Mouse (Mus musculus): ENCODE data around the gene Med13l.

Gene Med13l

DNA sequence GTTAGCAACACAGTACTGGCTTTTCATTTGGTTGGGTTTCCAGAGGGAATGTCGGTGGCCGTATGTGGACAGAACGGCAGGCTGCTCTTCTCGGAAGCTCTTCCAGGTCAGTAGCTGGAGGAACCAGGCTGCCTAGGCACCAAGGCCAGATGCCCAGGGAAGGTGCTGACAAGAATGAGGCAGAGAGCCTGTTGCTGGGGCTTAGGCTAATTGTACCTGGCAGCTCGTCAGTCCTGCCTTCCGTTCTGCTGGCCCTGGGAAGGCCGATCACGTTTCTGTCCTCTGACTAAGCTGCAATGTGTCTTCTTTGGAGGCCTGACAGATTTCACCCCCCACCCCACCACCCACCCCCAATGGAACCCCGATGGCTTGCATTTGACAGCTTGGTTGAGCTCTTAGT is 251.9 kb downstream of the Med13l start:
- no peak for DNase-seq

DNA sequence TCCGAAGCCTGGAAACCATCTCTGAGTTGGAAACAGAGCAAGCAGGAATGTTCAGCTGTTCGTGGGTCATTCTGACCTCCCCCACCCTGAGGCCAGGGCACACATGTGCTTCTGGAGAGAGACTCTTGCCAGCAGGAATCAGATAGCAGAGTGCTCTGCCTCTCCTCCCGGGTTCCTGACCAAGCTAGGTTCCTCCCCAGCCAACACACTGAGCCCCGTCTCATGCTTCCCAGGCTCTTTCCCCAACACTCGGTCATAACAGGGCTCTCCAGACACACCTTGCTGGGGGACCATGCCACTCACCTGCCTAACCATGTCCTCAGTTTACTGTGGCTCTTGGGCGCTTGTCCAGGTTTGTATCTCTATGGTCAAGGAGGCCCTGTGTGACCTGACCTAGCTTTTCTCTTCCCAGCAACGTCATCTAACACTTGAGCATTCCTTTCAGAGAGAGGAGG is 252.5 kb downstream of the Med13l start:
- no peak for DNase-seq

GRCm38 (mm10) chr5:118814052-118814451 is 253.6 kb downstream of the Med13l start:
- peak in 1 of 2 experiments; percentile 5 for DNase-seq

Data from cerebellum, adult 18-20 months (tissue).